Mouse (Mus musculus) neutrophil, adult 83 days (primary cell): ENCODE results near the gene Cyfip1. TPM values are rescaled to one million over a fixed set of nuclear protein-coding genes. Genes with fewer than 3 reads are reported as not detected.

ENCODE experiments used
- total RNA-seq, 2 experiments: library from RNA; stranded (reverse); gene quantifications; one replicate each; pipeline ENCODE4 v1.2.4; 2023

Cyfip1 gene
- total RNA-seq: 10 to 100 TPM; 73.2 to 80.2 TPM

GRCm38 (mm10) chr7:55841445-55841844, at the start of gene Cyfip1:
TSS of gene Cyfip1 (plus strand) at chr7:55841745.

GRCm38 (mm10) chr7:55793952-55794603, 47.5 kb upstream of the Cyfip1 start, which contains the start of gene Tubgcp5:
TSS of gene Tubgcp5 (plus strand) at chr7:55794154.

GRCm38 (mm10) chr7:55962004-55962908, 120.7 kb downstream of the Cyfip1 start, which contains the start of gene Nipa2:
TSS of gene Nipa2 (minus strand) at chr7:55962476.

Other genes with a start within 250 kb of the Cyfip1 start
- under 1 TPM in 1 of 2 experiments, not detected in 1; 0.70 TPM for gene Siglech, start 73.6 kb upstream of the Cyfip1 start, total RNA-seq
- gene Tubgcp5, start 47.6 kb upstream of the Cyfip1 start, total RNA-seq: 10 to 100 TPM; 14.7 to 14.9 TPM
- 10 to 100 TPM; 25.4 to 25.5 TPM for gene Nipa2, start 120.7 kb downstream of the Cyfip1 start, total RNA-seq
- gene Nipa1, start 178.2 kb downstream of the Cyfip1 start, total RNA-seq: 1 to 10 TPM; 1.8 to 4.8 TPM
- 10 to 100 TPM; 43.7 to 45.5 TPM for gene Herc2, start 208.5 kb downstream of the Cyfip1 start, total RNA-seq